Mouse (Mus musculus) kidney, adult 2 months (tissue): ENCODE measurements around the gene Lamtor2. TPM values are rescaled to one million over a fixed set of nuclear protein-coding genes. Genes with fewer than 3 reads are reported as not detected.

Experiments used
- DNase-seq: peaks from one replicate; pipeline ENCODE4 v3.0.0; 2021
- H3K27ac ChIP-seq: fragments of 200-500 bp; 2 replicates; pipeline ENCODE4 v1.5.1; 2012; ENCODE audit warnings: low read depth, low read length, control low read depth, inconsistent platforms; ENCODE audit not compliant: insufficient read depth
- H3K27me3 ChIP-seq: fragments of 200-500 bp; replicated peaks from 2 replicates; pipeline ENCODE4 v1.6.1; 2012; ENCODE audit warnings: mild to moderate bottlenecking, moderate library complexity, low read length, inconsistent platforms; ENCODE audit not compliant: control insufficient read depth, insufficient read depth
- H3K36me3 ChIP-seq: fragments of 200-500 bp; 2 replicates; pipeline ENCODE4 v1.6.1; 2012; ENCODE audit warnings: mild to moderate bottlenecking, moderate library complexity, low read length, inconsistent platforms; ENCODE audit not compliant: control insufficient read depth, insufficient read depth
- H3K4me1 ChIP-seq: fragments of 200-500 bp; 2 replicates; pipeline ENCODE4 v1.6.1; 2011; ENCODE audit warnings: low read length; ENCODE audit not compliant: control insufficient read depth, insufficient read depth
- H3K4me3 ChIP-seq: fragments of 200-500 bp; 2 replicates; pipeline ENCODE4 v1.5.1; 2011; ENCODE audit warnings: mild to moderate bottlenecking, low read depth, low read length, control low read depth; ENCODE audit not compliant: insufficient read depth
- CTCF ChIP-seq: fragments of 200-500 bp; conservative IDR thresholded peaks from 2 replicates; pipeline ENCODE4 v1.5.1; 2011; ENCODE audit warnings: low read depth, mild to moderate bottlenecking, control low read depth, low read length, moderate library complexity, mixed read lengths; ENCODE audit not compliant: insufficient read depth, insufficient read length
- POLR2A ChIP-seq: fragments of 200-500 bp; IDR thresholded peaks from one replicate; pipeline ENCODE4 v1.6.1; 2011; ENCODE audit warnings: low read depth, low read length, control low read depth
- WGBS: fragments of 180-500 bp; shearing (Covaris S2); methylation state at CpG from one replicate; pipeline ENCODE4 v1.1.7; 2018; 5-methylcytosine and 5-hydroxymethylcytosine counted together
- polyA plus RNA-seq: library from polyadenylated mRNA; depleted of rRNA; stranded (reverse); fragments of >200 nt; gene quantifications from 2 replicates; pipeline ENCODE4 v1.2.3, GENCODE M21; 2012

Lamtor2 gene
- polyA plus RNA-seq, 1 experiment = 277 TPM

- peaks cover 4% of the 10 kb centered on the region for H3K36me3 ChIP-seq
- no peak overlapping the region for H3K27ac ChIP-seq
- H3K4me1 ChIP-seq = peaks cover 5% of the 10 kb centered on the region; the same call in 1 of the 2 replicates
- DNase-seq = no peak
- no peaks in the 10 kb centered on the region for H3K27me3 ChIP-seq
- TF ChIP-seq POLR2A (no peak), CTCF (no peak)
- H3K4me3 ChIP-seq = no peak overlapping the region
- WGBS = 94% methylated on average over 8 of the region's 8 CpGs
These were observed 3.7 kb upstream of the Lamtor2 start for GRCm38 (mm10) chr3:88556616-88557015.

DNA sequence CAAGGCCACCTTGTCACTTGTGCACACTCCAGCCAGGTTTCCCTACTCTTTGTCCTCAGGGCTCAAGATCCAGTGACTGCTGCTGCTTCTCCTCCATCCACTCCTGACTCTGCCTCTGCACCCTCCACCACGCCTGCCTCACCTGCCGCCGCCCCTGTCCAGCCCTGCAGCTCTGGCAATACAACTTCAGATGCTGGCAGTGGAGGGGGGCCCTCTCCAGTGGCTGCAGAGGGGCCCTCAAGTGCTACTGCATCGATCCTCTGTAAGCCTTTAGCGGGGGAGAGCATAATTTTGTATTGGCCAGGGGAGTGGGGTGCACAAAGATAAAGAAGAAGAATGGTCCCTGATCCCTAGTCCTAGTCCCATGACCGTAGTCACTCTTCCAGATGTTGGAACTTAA lies 2.9 kb upstream of the Lamtor2 start:
- Histone ChIP-seq H3K36me3 (peaks cover 4% of the 10 kb centered on the region), H3K27ac (no peak overlapping the region), H3K4me1 (peaks cover 10% of the 10 kb centered on the region; the same call in 1 of the 2 replicates), H3K27me3 (no peaks in the 10 kb centered on the region), H3K4me3 (no peak overlapping the region)
- 93% methylated on average over 6 of the region's 6 CpGs for WGBS
- TF ChIP-seq CTCF (no peak), POLR2A (no peak)
- DNase-seq = no peak

GRCm38 (mm10) chr3:88555069-88555605 lies 2.3 kb upstream of the Lamtor2 start:
- Histone ChIP-seq H3K27me3 (no peaks in the 10 kb centered on the region), H3K36me3 (peaks cover 4% of the 10 kb centered on the region), H3K4me3 (no peak overlapping the region), H3K4me1 (peaks cover 13% of the 10 kb centered on the region; the same call in 1 of the 2 replicates), H3K27ac (no peak overlapping the region)
- DNase-seq = no peak
- TF ChIP-seq POLR2A = no peak
- no peak for TF ChIP-seq CTCF
- WGBS = 77% methylated on average over 5 of the region's 5 CpGs

DNA sequence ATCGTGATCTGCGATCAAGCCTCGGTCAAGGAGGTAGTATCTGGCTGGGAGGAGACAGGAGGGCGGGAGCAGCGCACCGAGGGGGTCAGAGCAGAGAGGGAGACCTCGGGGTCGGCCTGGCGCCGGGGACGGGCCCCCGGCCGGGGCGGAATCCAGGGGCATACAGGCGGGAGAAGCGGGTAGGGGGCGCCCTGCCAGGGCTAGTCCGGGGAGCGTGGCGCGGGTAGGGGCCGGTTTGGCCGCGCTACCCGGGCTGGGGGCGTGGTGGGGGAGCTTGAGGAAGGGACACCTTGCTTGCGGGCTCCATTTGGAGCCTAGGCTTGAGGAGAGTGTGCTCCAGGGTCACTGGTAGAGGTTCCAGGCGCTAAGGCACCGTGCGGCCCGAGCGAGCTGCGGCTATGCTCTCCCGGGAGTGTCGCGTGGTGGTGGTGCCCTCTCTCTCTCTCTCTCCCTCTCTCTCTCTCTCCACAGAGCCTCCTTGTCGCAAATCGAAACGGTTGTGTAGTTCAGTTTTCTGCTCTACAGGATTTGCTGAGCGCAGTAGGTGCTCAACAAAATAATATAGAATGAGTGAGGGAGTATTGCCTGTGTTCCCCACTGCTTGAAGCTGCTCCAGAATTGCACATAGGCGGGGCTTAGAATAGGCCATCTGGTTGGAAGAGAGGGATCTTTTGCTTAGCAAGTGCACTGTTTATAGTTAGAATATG lies 1.2 kb upstream of the Lamtor2 start:
- peaks cover 3% of the 10 kb centered on the region for H3K36me3 ChIP-seq
- no peaks in the 10 kb centered on the region for H3K27me3 ChIP-seq
- H3K4me1 ChIP-seq = peaks cover 13% of the 10 kb centered on the region; the same call in 1 of the 2 replicates
- TF ChIP-seq CTCF = no peak
- DNase-seq = peak; percentile 49
- WGBS = under 1% methylated on average over 41 of the region's 41 CpGs
- peak overlapping the region; percentile 98 for H3K4me3 ChIP-seq
- H3K27ac ChIP-seq = peak overlapping the region; percentile 83

GRCm38 (mm10) chr3:88553525-88553879 lies 628 bp upstream of the Lamtor2 start, which contains the start of gene Ubqln4:
Ubqln4 (plus strand) TSS chr3:88553758.
- under 1% methylated on average over 36 of the region's 37 CpGs for WGBS
- H3K4me3 ChIP-seq = peak within 1 kb of the TSS; percentile 98
- TF ChIP-seq POLR2A (peak; percentile 15), CTCF (peak; percentile 60)
- no peaks in the 10 kb centered on the region for H3K27me3 ChIP-seq
- H3K27ac ChIP-seq = peak within 1 kb of the TSS; percentile 98
- peak; percentile 95 for DNase-seq
- peaks cover 3% of the 10 kb centered on the region for H3K36me3 ChIP-seq
- peaks cover 13% of the 10 kb centered on the region; the same call in 1 of the 2 replicates for H3K4me1 ChIP-seq

DNA sequence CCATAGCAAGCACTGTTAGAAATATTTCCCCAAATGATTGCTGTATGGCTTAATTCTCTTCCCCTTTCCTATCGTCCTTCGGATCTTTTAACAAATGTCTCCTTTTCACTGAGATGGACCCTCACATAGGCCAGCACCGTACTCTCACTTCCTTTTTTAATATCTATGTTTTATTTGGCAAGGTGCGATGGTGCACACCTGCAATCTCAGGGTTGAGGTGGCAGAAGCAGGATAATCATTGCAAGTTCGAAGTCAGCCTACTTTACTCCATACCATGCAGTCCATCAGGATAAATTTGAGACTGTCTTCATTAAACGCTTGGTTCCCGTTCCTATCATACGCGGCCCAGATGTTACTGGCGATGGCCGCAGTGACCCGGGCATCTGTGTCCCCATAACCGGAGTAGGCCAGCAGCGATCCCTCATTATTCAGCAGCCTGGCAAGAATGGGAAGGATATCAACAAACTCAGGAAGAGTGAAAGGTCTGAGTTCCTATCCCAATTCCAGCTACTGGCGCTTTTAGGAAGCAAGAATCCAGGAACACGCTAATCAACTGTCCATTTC lies 710 bp downstream of the Lamtor2 start:
- TF ChIP-seq POLR2A (no peak), CTCF (no peak)
- Histone ChIP-seq H3K4me1 (peaks cover 13% of the 10 kb centered on the region; the same call in 1 of the 2 replicates), H3K27me3 (no peaks in the 10 kb centered on the region), H3K27ac (peak overlapping the region; percentile 70), H3K4me3 (peak overlapping the region; percentile 84), H3K36me3 (peaks cover 3% of the 10 kb centered on the region)
- no peak for DNase-seq
- 9% methylated on average over 16 of the region's 16 CpGs for WGBS

DNA sequence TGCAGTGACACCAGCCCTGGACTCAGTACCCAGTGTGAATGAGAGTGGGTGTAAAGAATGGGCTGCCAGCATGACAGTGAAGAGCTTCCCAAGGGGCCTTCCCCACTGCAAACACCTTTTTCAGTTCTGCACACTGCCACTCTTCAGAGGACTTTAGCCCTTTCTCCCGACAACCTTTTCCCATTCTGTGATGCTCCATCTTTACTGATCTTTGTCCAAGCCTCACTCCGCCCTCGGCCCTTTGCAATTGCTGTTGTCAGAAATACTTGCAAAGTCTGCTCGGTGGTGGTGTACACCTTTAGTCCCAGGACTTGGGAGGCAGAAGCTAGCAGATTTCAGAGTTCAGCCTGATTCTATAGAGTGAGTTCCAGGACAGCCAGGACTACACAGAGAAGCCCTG lies 1.3 kb downstream of the Lamtor2 start:
- DNase-seq = peak; percentile 51
- 54% methylated on average over 4 of the region's 4 CpGs for WGBS
- peaks cover 13% of the 10 kb centered on the region; the same call in 1 of the 2 replicates for H3K4me1 ChIP-seq
- peaks cover 2% of the 10 kb centered on the region for H3K36me3 ChIP-seq
- no peak overlapping the region for H3K4me3 ChIP-seq
- H3K27ac ChIP-seq = peak overlapping the region; percentile 17; the same call in 1 of the 2 replicates
- TF ChIP-seq POLR2A (no peak), CTCF (no peak)
- H3K27me3 ChIP-seq = no peaks in the 10 kb centered on the region
